Mouse (Mus musculus) heart, embryonic 10.5 days (tissue): ENCODE data around the gene Spata19. TPM values are rescaled to one million over a fixed set of nuclear protein-coding genes. Genes with fewer than 3 reads are reported as not detected.

Experiments
- DNase-seq: peaks from one replicate; pipeline ENCODE4 v3.0.0-alpha.2; 2017; ENCODE audit warnings: low spot score
- H3K27ac ChIP-seq: fragments of 300-500 bp; sonication (generic); 2 replicates; pipeline ENCODE4 v1.5.1; 2016; ENCODE audit warnings: mild to moderate bottlenecking
- H3K27me3 ChIP-seq: fragments of 300-500 bp; sonication (generic); 2 replicates; pipeline ENCODE4 v1.6.1; 2016; ENCODE audit warnings: mild to moderate bottlenecking; ENCODE audit not compliant: poor library complexity, insufficient read depth, severe bottlenecking
- H3K36me3 ChIP-seq: fragments of 300-500 bp; sonication (generic); 2 replicates; pipeline ENCODE4 v1.6.1; 2016; ENCODE audit warnings: mild to moderate bottlenecking, moderate library complexity
- H3K4me1 ChIP-seq: fragments of 300-500 bp; sonication (generic); 2 replicates; pipeline ENCODE4 v1.6.1; 2016; ENCODE audit warnings: mild to moderate bottlenecking
- H3K4me3 ChIP-seq: fragments of 300-500 bp; sonication (generic); 2 replicates; pipeline ENCODE4 v1.5.1; 2016; ENCODE audit warnings: mild to moderate bottlenecking, moderate library complexity
- H3K9me3 ChIP-seq: fragments of 300-500 bp; sonication (generic); 2 replicates; pipeline ENCODE4 v1.6.1; 2016; ENCODE audit warnings: mild to moderate bottlenecking, moderate library complexity
- WGBS: fragments of 180-500 bp; shearing (Covaris S2); methylation state at CpG from one replicate; pipeline ENCODE4 v1.1.7; 2016; 5-methylcytosine and 5-hydroxymethylcytosine counted together
- polyA plus RNA-seq: library from polyadenylated mRNA; unstranded; fragments of >200 nt; fragmentation: Nextera tagmentation; extraction: Ambion mirVana; gene quantifications from 2 replicates; pipeline ENCODE4 v1.2.1, GENCODE M21; 2016

The Spata19 gene
- polyA plus RNA-seq, 1 experiment from 2014 or later = not detected

- Histone ChIP-seq H3K27ac (no peak overlapping the region), H3K4me1 (no peaks in the 10 kb centered on the region), H3K4me3 (no peak overlapping the region), H3K36me3 (no peaks in the 10 kb centered on the region), H3K9me3 (no peaks in the 10 kb centered on the region), H3K27me3 (no peaks in the 10 kb centered on the region)
- DNase-seq = no peak
- WGBS = 69% methylated on average over 7 of the region's 7 CpGs
These were observed 40.9 kb downstream of the Spata19 start for GRCm38 (mm10) chr9:27437391-27438061.

- 50% methylated on average over 9 of the region's 9 CpGs for WGBS
- no peak overlapping the region for H3K4me3 ChIP-seq
- no peak overlapping the region for H3K27ac ChIP-seq
- H3K9me3 ChIP-seq = no peaks in the 10 kb centered on the region
- no peaks in the 10 kb centered on the region for H3K36me3 ChIP-seq
- H3K4me1 ChIP-seq = no peaks in the 10 kb centered on the region
- no peaks in the 10 kb centered on the region for H3K27me3 ChIP-seq
- no peak for DNase-seq
These were observed 53.3 kb downstream of the Spata19 start for GRCm38 (mm10) chr9:27449780-27450422.

Other genes with a start within 250 kb of the Spata19 start
- 51.2 and 66.7 TPM in 2 replicates for gene Jam3, start 241.4 kb upstream of the Spata19 start, polyA plus RNA-seq
- gene Igsf9b, start 97.6 kb upstream of the Spata19 start, polyA plus RNA-seq = 2.0 and 2.2 TPM in 2 replicates